Mouse (Mus musculus) heart, postnatal 36 days (tissue): ENCODE measurements around the gene Mindy4b-ps. TPM values are rescaled to one million over a fixed set of nuclear protein-coding genes. Genes with fewer than 3 reads are reported as not detected.
A peak's percentile ranks its signal among the peaks of the same experiment; 100 is the strongest.

Experiments
- DNase-seq, 2 experiments: peaks; one replicate each; pipeline ENCODE4 v3.0.0; 2021 to 2022
- intact Hi-C: fragments of 180-260 bp; cut with DNase I; formaldehyde crosslinking; loops from one replicate; pipeline ENCODE4 v1.15.1; 2025
- total RNA-seq, 2 experiments: library from RNA; stranded (reverse); gene quantifications; 2 replicates each; pipeline ENCODE4 v1.2.3; 2021

Gene Mindy4b-ps
- total RNA-seq, 2 experiments from 2014 or later: 0.22 TPM; not detected in 1

DNA sequence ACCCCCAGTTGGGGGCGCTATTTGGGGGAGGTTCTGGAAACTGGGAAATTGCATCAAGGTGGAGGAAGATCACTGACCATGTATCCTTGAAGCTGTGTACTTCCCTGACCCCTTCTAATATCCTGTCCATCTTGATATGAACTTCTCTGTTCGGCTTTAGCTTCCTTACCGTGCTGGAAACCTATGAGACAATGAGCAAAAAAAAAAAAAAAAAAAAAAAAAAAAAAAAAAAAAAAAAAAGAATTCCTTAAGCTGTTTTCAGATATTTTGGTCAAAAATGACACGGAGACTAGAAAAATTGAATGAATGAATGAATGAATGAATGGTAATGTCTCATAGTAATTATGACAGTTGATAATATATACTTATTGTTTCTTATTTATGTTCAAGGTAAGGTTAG lies 35.6 kb downstream of the Mindy4b-ps start:
- intact Hi-C loops: loop anchor here (10.0 kb wide), 1 partner anchor 622 kb away; no protein-coding TSS in a partner anchor
- no peak for DNase-seq

DNA sequence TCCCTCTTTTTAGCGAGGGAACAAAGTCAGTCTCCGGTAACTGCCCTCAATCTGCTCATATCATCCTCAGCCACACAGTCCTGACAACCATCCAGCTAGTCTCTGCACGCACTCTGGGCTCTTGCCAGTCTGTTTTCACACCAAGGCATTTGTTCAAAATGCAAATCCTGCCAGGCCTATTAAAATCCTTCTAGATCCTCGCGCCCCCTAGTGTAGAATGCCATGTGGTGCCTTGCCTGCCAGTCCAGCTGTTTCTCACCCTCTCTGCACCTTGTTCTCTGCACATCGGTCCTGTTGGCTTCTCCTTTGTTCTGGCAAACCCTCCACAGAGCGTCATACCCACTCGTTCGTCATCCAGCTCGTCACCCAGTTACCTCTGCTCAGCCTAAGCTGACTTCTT lies 36.2 kb downstream of the Mindy4b-ps start:
- DNase-seq: peak; percentile 43 to 47

DNA sequence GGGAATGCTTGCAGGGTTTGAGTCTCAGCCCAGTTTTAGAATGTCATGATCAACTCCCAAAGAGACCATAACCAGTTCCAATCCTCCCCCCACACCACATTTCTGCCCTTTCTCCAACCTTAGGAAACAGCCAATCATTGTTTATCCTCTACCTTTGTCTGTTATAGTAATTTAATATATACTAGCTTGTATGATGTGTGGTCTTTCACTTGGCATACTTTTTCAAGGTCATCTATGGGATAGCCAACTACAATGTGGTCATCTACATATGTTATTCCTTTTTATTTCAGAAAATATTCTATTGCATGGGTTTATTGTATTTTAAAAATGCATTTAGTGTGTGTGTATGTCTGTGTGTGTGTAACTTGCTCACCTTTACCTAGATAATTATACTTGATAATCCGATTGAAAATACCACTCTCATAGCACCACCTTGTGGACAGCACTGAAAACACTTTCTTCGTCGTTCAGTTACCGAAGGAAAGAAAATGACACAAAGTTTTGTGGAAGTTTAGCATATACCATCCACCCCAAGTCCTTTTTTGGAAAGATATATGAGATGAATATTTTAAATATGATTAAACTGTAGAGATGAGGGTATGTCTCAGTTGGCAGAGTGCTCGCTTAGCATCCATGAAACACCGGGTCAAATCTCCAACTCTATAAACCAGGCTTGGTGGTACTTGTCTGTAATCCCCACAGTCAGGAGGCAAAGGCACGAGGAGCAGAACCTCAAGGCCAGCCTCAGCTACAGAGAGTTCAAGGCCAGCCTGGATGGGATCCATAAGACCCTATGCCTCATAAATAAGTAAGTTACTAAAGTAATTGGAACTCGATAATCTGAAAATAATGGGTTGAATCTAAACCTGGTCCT lies 37.7 kb downstream of the Mindy4b-ps start:
- intact Hi-C loops: loop anchor here (1.0 to 10.0 kb wide), 3 partner anchors 128 to 620 kb away; no protein-coding TSS in a partner anchor
- peak in 1 of 2 experiments; percentile 9 for DNase-seq

More for the DNA sequence above, 36.2 kb downstream of the Mindy4b-ps start:
- intact Hi-C loops: loop anchor here (10.0 kb wide), 1 partner anchor 621 kb away; no protein-coding TSS in a partner anchor

DNA sequence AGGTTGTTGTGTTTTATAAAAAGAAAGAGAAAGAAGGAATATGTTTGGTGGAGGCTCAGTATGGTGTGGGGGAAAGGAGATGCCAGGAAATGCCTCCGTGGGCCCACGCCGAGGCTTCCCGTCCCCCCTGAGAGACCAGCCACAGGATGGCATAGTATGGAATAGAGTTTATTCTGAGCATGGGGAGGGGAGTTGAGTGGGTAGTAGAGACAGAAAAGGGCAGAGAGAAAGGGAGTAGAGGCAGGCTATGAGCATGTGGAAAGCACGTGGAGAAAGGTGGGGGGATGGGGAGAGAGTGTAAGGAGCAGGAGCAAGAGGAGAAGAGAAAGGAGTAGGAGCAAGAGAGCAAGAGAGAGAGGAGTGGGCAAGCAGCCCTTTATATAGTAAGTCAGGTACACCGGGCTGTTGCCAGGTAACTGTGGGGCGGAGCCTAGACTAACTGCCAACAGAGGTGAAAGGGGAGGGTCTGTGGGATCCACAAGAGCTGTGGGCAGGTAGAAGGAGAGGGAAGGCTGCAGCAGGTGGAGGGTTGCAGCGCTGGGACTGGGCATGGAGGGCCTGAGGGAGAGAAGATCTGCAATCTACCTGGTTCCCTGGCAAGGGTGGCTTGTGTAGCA lies 38.4 kb downstream of the Mindy4b-ps start:
- no peak for DNase-seq
- intact Hi-C loops: loop anchor here (1.0 to 10.0 kb wide), 3 partner anchors 127 to 619 kb away; no protein-coding TSS in a partner anchor

DNA sequence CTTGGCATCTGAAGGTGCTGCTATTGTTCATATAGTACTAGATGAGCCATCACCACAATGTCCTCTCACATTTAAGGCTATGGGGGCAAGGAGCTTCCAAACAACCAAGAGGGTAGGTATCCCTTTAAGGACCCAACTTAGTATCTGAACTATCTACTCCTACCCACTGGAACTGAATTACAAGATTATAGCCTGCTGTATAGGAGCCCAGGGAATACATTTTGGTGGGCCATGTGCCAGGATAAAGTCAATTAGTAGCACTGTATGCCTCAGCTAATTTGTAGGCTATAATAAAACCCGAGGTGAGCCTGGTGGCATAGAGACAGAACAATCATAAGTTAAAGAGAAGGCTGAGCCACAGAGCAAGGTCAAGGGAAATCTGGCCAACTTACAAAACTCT lies 65.7 kb downstream of the Mindy4b-ps start:
- DNase-seq: no peak
- intact Hi-C loops: no loop called here

DNA sequence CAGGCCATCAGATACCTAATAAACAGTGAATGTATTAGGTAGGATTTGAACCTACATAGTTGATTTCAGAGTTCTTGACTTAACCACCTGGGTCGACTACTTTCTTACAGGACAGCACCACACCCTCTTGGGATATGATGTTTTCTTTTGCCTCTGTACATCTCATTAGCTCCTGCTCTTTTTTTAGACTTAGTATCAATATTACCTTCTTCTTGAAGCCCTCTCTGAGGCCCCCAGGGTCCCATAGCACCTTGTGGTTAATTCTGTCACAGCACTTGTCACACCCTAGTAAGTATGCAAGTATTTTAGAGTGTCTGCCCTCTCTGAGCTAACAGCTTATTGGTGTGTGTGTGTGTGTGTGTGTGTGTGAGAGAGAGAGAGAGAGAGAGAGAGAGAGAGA lies 66.3 kb downstream of the Mindy4b-ps start:
- no peak for DNase-seq
- intact Hi-C loops: no loop called here

DNA sequence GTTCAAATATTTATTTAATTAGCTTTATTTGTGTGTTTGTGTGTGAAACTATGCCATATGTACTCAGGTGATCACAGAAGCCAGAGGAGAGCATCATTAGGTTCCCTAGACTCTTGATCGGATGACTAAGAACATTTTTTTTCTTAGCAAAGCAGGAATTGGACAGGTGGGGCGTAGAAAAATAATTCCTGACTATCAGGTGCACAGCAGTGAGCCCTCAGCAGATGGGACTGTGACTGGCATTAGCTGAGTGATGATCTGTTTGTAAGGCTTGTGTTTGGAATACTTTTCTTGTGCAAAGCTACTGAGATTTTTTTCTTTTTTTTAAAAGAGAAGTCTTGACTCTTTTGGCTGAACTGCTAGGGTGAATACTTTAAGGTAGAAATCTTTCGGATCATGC lies 67.8 kb downstream of the Mindy4b-ps start:
- intact Hi-C loops: no loop called here
- no peak for DNase-seq

DNA sequence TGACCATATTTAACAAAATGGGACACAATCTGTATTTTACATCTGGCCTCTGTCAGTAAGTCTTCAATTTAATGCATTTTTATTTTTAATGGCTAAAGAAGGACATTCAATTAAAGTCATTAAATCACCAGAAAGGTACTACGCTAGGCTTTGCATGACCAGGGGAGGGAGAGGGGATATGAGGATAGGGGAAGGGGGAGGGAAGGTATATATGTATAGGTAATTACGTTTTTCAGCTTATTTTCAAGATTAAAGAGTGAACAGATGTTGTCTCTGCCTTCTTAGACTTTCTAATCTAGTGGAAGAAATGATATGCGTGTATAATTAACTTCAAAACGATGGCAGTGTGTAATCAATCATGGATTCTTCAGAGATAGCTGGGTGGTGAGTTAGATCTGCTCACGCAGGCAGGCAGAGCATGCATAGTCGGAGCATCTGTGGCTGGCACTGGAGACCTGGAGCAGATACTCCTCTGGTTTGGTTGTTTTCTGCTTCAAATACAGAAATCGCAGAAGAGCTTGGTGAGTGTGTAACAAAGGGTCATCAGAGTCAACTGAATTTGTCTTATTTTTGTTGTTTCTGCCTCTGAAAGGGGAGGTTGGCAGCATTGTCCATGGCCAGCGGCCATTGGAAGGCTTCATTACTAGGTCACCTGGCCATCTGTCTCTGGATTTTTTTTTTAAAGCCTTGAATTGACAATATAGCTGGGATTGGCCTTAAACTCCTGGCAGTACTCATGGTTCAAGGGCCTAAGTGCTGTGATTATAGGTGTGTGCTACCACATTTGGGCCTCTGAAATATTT lies 70.1 kb downstream of the Mindy4b-ps start:
- no peak for DNase-seq
- intact Hi-C loops: no loop called here

DNA sequence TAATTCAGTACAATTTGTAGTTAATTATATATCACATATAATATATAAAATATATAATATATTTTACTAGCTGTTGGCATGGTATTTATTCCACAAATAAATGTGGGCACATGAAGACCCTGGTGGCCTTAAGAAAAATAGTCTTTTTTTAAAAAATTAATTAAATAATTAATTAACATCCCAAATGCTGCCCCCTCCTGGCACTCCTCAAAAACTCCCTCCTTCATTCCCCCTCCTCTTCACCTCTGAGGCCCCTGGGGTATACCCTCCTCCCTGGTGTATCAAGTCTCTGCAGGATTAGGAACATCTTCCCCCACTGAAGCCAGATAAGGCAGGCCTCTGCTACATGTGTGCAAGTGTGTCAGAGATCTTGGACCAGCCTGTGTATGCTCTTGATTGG lies 73.4 kb downstream of the Mindy4b-ps start:
- no peak for DNase-seq
- intact Hi-C loops: no loop called here

DNA sequence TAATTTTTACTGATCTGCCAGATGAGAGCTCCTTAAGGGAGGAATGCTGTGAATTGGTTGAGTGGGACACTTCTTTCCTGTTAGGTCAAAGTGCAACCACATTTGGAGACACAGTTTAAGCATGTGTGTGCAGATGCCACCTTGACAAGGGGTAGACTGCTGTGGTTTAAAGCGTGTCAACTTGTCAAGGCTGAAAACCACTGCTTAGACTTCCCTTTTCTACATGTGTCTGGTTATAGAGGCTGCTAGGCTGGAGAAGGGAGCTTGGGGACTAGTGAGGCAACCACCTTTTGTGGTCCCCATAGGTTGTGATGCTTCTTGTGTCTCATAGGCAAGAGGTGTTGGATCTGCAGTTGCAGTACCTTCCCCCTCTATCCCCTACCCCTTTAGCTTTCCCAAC lies 74.2 kb downstream of the Mindy4b-ps start:
- intact Hi-C loops: no loop called here
- no peak for DNase-seq

DNA sequence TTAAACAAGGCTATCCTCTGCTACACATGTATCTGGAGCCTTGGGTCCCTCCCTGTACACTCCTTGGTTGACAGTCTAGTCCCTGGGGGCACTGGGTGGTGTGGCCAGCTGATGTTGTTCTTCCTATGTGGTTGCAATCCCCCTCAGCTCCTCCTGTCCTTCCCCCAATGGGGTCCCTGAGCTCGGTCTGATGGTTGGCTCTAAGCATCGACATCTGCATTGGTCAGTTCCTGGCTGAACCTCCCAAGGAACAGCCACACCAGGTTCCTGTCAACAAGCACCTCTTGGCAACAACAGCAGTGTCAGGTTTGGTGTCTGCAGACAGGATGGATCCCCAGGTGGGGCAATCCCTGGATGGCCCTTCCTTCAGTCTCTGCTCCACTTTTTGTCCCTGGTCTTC lies 82.6 kb downstream of the Mindy4b-ps start:
- no peak for DNase-seq
- intact Hi-C loops: no loop called here

Other genes with a start within 250 kb of the Mindy4b-ps start
- 100 to 1,000 TPM; 122 to 126 TPM for gene Selenot, start 245.7 kb downstream of the Mindy4b-ps start, total RNA-seq
- gene Erich6, start 185.1 kb downstream of the Mindy4b-ps start, total RNA-seq: not detected
- gene Siah2, start 129.9 kb downstream of the Mindy4b-ps start, total RNA-seq: 10 to 100 TPM in 1 of 2 experiments, 1 to 10 TPM in 1; 7.5 to 12.5 TPM
- gene Clrn1, start 63.0 kb upstream of the Mindy4b-ps start, total RNA-seq: not detected
- 1 to 10 TPM; 6.2 to 6.6 TPM for gene Med12l, start 183.5 kb upstream of the Mindy4b-ps start, total RNA-seq